Mouse (Mus musculus) thymus, adult 2 months (tissue): ENCODE data around the gene Chst15.

Experiments
- CTCF ChIP-seq: fragments of 200-500 bp; IDR thresholded peaks from 2 replicates; pipeline ENCODE4 v1.5.1; 2012; ENCODE audit warnings: mild to moderate bottlenecking, control low read depth, low read length, moderate library complexity, borderline replicate concordance; ENCODE audit not compliant: control insufficient read depth, poor library complexity, insufficient read depth; ENCODE audit errors: extremely low read depth
- POLR2A ChIP-seq: fragments of 200-500 bp; IDR thresholded peaks from 2 replicates; pipeline ENCODE4 v1.6.1; 2012; ENCODE audit warnings: mild to moderate bottlenecking, low read length, control low read depth, moderate library complexity; ENCODE audit not compliant: control insufficient read depth, poor library complexity, insufficient read depth; ENCODE audit errors: extremely low read depth

- no peak for TF ChIP-seq CTCF
- TF ChIP-seq POLR2A: no peak
Measured at GRCm38 (mm10) chr7:132316101-132317035, 660 bp downstream of the Chst15 start.
